Mouse (Mus musculus) CH12.LX (cell line): Measurements from ENCODE around the gene Kcnd3. TPM values are rescaled to one million over a fixed set of nuclear protein-coding genes. Genes with fewer than 3 reads are reported as not detected.

ENCODE experiments used
- DNase-seq: peaks from one replicate; pipeline ENCODE4 v3.0.0-alpha.2; 2013; ENCODE audit errors: extremely low read depth
- H3K27ac ChIP-seq: 2 replicates; pipeline ENCODE4 v1.5.1; 2012; ENCODE audit warnings: low read depth, mild to moderate bottlenecking, control low read depth, moderate library complexity; ENCODE audit not compliant: insufficient read depth
- H3K27me3 ChIP-seq: replicated peaks from 2 replicates; pipeline ENCODE3; 2012; ENCODE audit warnings: inconsistent platforms
- H3K36me3 ChIP-seq, 2 experiments: replicated peaks in 1 of 2; 2 replicates each; pipeline versions ENCODE3 to v1.6.1; 2012; ENCODE audit warnings: inconsistent platforms in 1 of 2, low read length in 1 of 2, mild to moderate bottlenecking in 1 of 2, mixed read lengths in 1 of 2, moderate library complexity in 1 of 2; ENCODE audit not compliant: control insufficient read depth in 1 of 2, insufficient read depth in 1 of 2
- H3K4me1 ChIP-seq, 2 experiments: 2 replicates each; pipeline ENCODE4 v1.6.1; 2012; ENCODE audit warnings: inconsistent platforms in 1 of 2, moderate library complexity in 1 of 2; ENCODE audit not compliant: insufficient read depth in 2 of 2, control insufficient read depth in 1 of 2
- H3K4me2 ChIP-seq: 2 replicates; pipeline ENCODE4 v1.6.1; 2012; ENCODE audit warnings: low read depth, mild to moderate bottlenecking, control low read depth; ENCODE audit not compliant: poor library complexity, insufficient read depth, severe bottlenecking
- H3K4me3 ChIP-seq, 3 experiments: fragments of 150-350 bp in 1 of 3; sonication (generic) in 1 of 3; replicated peaks in 1 of 3; 2 replicates each; pipeline versions ENCODE3 to v1.5.1; 2011 to 2012; ENCODE audit warnings: low read depth in 2 of 3, low read length in 2 of 3, mild to moderate bottlenecking in 2 of 3, moderate library complexity in 2 of 3, control low read depth in 1 of 3, improper control_type of control experiment in 1 of 3, inconsistent platforms in 1 of 3, mixed read lengths in 1 of 3; ENCODE audit not compliant: poor library complexity in 1 of 3
- H3K79me2 ChIP-seq: replicated peaks from 2 replicates; pipeline ENCODE4 v1.6.1; 2012; ENCODE audit warnings: mild to moderate bottlenecking, moderate library complexity; ENCODE audit not compliant: control insufficient read depth, poor library complexity, insufficient read depth, severe bottlenecking; ENCODE audit errors: extremely low read depth
- H3K9ac ChIP-seq: 2 replicates; pipeline ENCODE4 v1.6.1; 2012; ENCODE audit warnings: low read depth, mild to moderate bottlenecking, control low read depth, moderate library complexity; ENCODE audit not compliant: insufficient read depth
- H3K9me3 ChIP-seq: replicated peaks from 2 replicates; pipeline ENCODE3; 2012; ENCODE audit warnings: low read length, inconsistent platforms, mixed read lengths
- ELF1 ChIP-seq: IDR thresholded peaks from 2 replicates; pipeline ENCODE4 v1.6.1; 2014; ENCODE audit warnings: low read depth, mild to moderate bottlenecking, inconsistent platforms, low read length, improper control_type of control experiment
- EP300 ChIP-seq: IDR thresholded peaks from 2 replicates; pipeline ENCODE4 v1.6.1; 2011; ENCODE audit warnings: low read length, improper control_type of control experiment
- ETS1 ChIP-seq: conservative IDR thresholded peaks from 2 replicates; pipeline ENCODE4 v1.6.1; 2012; ENCODE audit warnings: low read depth, mild to moderate bottlenecking, inconsistent platforms, low read length, improper control_type of control experiment, moderate library complexity
- IRF4 ChIP-seq: IDR thresholded peaks from 2 replicates; pipeline ENCODE4 v1.6.1; 2014; ENCODE audit warnings: low read depth, mild to moderate bottlenecking, inconsistent platforms, low read length, improper control_type of control experiment
- KAT2A ChIP-seq: IDR thresholded peaks from 2 replicates; pipeline ENCODE4 v1.6.1; 2012; ENCODE audit warnings: low read length, improper control_type of control experiment, inconsistent platforms; ENCODE audit not compliant: insufficient replicate concordance
- MAFK ChIP-seq: IDR thresholded peaks from 2 replicates; pipeline ENCODE4 v1.6.1; 2011; ENCODE audit warnings: low read length, improper control_type of control experiment; ENCODE audit not compliant: insufficient replicate concordance
- MAZ ChIP-seq: IDR thresholded peaks from 2 replicates; pipeline ENCODE4 v1.6.1; 2012; ENCODE audit warnings: low read depth, mild to moderate bottlenecking, inconsistent platforms, low read length, improper control_type of control experiment, moderate library complexity
- NRF1 ChIP-seq: IDR thresholded peaks from 2 replicates; pipeline ENCODE4 v1.6.1; 2014; ENCODE audit warnings: low read depth, mild to moderate bottlenecking, inconsistent platforms, low read length, improper control_type of control experiment, moderate library complexity
- PAX5 ChIP-seq: IDR thresholded peaks from 2 replicates; pipeline ENCODE4 v1.6.1; 2012; ENCODE audit warnings: low read length, inconsistent platforms, mixed read lengths
- POLR2AphosphoS2 ChIP-seq: IDR thresholded peaks from 2 replicates; pipeline ENCODE4 v1.6.1; 2011; ENCODE audit warnings: low read depth, low read length, improper control_type of control experiment
- SIN3A ChIP-seq: IDR thresholded peaks from 2 replicates; pipeline ENCODE4 v1.6.1; 2012; ENCODE audit warnings: low read length, improper control_type of control experiment, inconsistent platforms
- TBP ChIP-seq: conservative IDR thresholded peaks from 2 replicates; pipeline ENCODE4 v1.6.1; 2011; ENCODE audit warnings: low read depth, low read length, improper control_type of control experiment
- TCF12 ChIP-seq: IDR thresholded peaks from 2 replicates; pipeline ENCODE4 v1.6.1; 2014; ENCODE audit warnings: low read depth, mild to moderate bottlenecking, inconsistent platforms, low read length, improper control_type of control experiment
- UBTF ChIP-seq: IDR thresholded peaks from 2 replicates; pipeline ENCODE4 v1.6.1; 2012; ENCODE audit warnings: low read depth, mild to moderate bottlenecking, inconsistent platforms, low read length, improper control_type of control experiment, moderate library complexity
- USF1 ChIP-seq: IDR thresholded peaks from 2 replicates; pipeline ENCODE4 v1.6.1; 2014; ENCODE audit warnings: low read depth, mild to moderate bottlenecking, inconsistent platforms, low read length, improper control_type of control experiment
- USF2 ChIP-seq: conservative IDR thresholded peaks from 2 replicates; pipeline ENCODE4 v1.6.1; 2011; ENCODE audit warnings: low read depth, low read length, improper control_type of control experiment
- ZNF384 ChIP-seq: IDR thresholded peaks from 2 replicates; pipeline ENCODE4 v1.6.1; 2012; ENCODE audit warnings: low read depth, low read length, improper control_type of control experiment, inconsistent platforms
- dilution Hi-C: fragments of 300-500 bp; cut with MboI; formaldehyde crosslinking; loops from 2 replicates; pipeline ENCODE4 v1.14.3; 2020; ENCODE audit warnings: low sequenced_read_pairs; ENCODE audit not compliant: extremely low pct_unique_long_range_greater_than_20kb, extremely low pct_ligation_motif_present
- in situ Hi-C: fragments of 300-500 bp; cut with MboI; formaldehyde crosslinking; loops from 3 replicates; pipeline ENCODE4 v1.14.3; 2019; ENCODE audit warnings: low sequenced_read_pairs, low pct_ligation_motif_present, low pct_unique_long_range_greater_than_20kb, mixed read lengths
- polyA plus RNA-seq: library from polyadenylated mRNA; unstranded; fragments of >175 nt; gene quantifications from 2 replicates; pipeline ENCODE4 v1.2.1, GENCODE M21; 2012; ENCODE audit warnings: low read depth; ENCODE audit not compliant: insufficient read length
- total RNA-seq, 2 experiments: library from RNA; depleted of rRNA; stranded (reverse); fragments of 300-350 nt in 1 of 2; fragments of >200 nt in 1 of 2; gene quantifications; 2 replicates each; pipeline ENCODE4 v1.2.3; 2012 to 2014

The Kcnd3 gene
- total and polyA plus RNA-seq, 3 experiments = not detected

GRCm38 (mm10) chr3:105452556-105453213, 555 bp downstream of the Kcnd3 start:
- TF ChIP-seq IRF4 (no peak), POLR2AphosphoS2 (no peak), USF1 (no peak), TBP (no peak)
- Histone ChIP-seq H3K79me2 (no peaks in the 10 kb centered on the region), H3K4me1 (no peaks in the 10 kb centered on the region), H3K27me3 (peaks cover 72% of the 10 kb centered on the region), H3K27ac (no peak overlapping the region), H3K9ac (no peak overlapping the region), H3K36me3 (no peaks in the 10 kb centered on the region), H3K9me3 (peaks cover 3% of the 10 kb centered on the region), H3K4me2 (no peak overlapping the region), H3K4me3 (no peak overlapping the region)
- DNase-seq = no peak
- dilution Hi-C loops (no loop called here), in situ Hi-C loops (no loop called here)

GRCm38 (mm10) chr3:105453214-105453950, 1.3 kb downstream of the Kcnd3 start:
- H3K4me3 ChIP-seq = no peak overlapping the region
- no peak for DNase-seq
- peaks cover 73% of the 10 kb centered on the region for H3K27me3 ChIP-seq
- H3K9ac ChIP-seq = no peak overlapping the region
- TF ChIP-seq NRF1 (no peak), TCF12 (no peak), USF2 (no peak), MAZ (no peak), ETS1 (no peak), MAFK (no peak), KAT2A (no peak), TBP (no peak), ELF1 (no peak), EP300 (no peak), PAX5 (no peak), ZNF384 (no peak), SIN3A (no peak), UBTF (no peak)
- no peaks in the 10 kb centered on the region for H3K4me1 ChIP-seq
- in situ Hi-C loops = no loop called here
- no peaks in the 10 kb centered on the region for H3K79me2 ChIP-seq
- dilution Hi-C loops = no loop called here
- H3K27ac ChIP-seq = no peak overlapping the region
- peaks cover 3% of the 10 kb centered on the region for H3K9me3 ChIP-seq
- H3K4me2 ChIP-seq = no peak overlapping the region
- no peaks in the 10 kb centered on the region for H3K36me3 ChIP-seq
